Mouse (Mus musculus) lung, embryonic 16.5 days (tissue): ENCODE results near the gene Myocd. TPM values are rescaled to one million over a fixed set of nuclear protein-coding genes. Genes with fewer than 3 reads are reported as not detected.

Experiments
- ATAC-seq: fragments of 200-750 bp; cut with Nextera tagmentation; 2 replicates; pipeline ENCODE4 v1.8.0; 2017; ENCODE audit warnings: low read depth, mild to moderate bottlenecking, moderate library complexity
- H3K27ac ChIP-seq: fragments of 300-500 bp; sonication (generic); 2 replicates; pipeline ENCODE4 v1.5.1; 2014; ENCODE audit warnings: mild to moderate bottlenecking, control low read depth, low read length
- H3K27me3 ChIP-seq: fragments of 300-500 bp; sonication (generic); 2 replicates; pipeline ENCODE4 v1.6.1; 2014; ENCODE audit warnings: low read depth, low read length, mixed read lengths; ENCODE audit not compliant: control insufficient read depth, insufficient read depth
- H3K36me3 ChIP-seq: fragments of 300-500 bp; sonication (generic); 2 replicates; pipeline ENCODE4 v1.6.1; 2014; ENCODE audit warnings: low read length; ENCODE audit not compliant: control insufficient read depth, insufficient read depth
- H3K4me1 ChIP-seq: fragments of 300-500 bp; sonication (generic); replicated peaks from 2 replicates; pipeline ENCODE4 v1.6.1; 2014; ENCODE audit warnings: low read length, mixed read lengths; ENCODE audit not compliant: control insufficient read depth, insufficient read depth
- H3K4me2 ChIP-seq: fragments of 300-500 bp; sonication (generic); 2 replicates; pipeline ENCODE4 v1.6.1; 2014; ENCODE audit warnings: low read depth, low read length, control low read depth
- H3K4me3 ChIP-seq: fragments of 300-500 bp; sonication (generic); 2 replicates; pipeline ENCODE4 v1.5.1; 2014; ENCODE audit warnings: mild to moderate bottlenecking, low read length, control low read depth
- H3K9ac ChIP-seq: fragments of 300-500 bp; sonication (generic); 2 replicates; pipeline ENCODE4 v1.6.1; 2014; ENCODE audit warnings: low read length, control low read depth
- H3K9me3 ChIP-seq: fragments of 300-500 bp; sonication (generic); 2 replicates; pipeline ENCODE4 v1.6.1; 2016; ENCODE audit warnings: low read length; ENCODE audit not compliant: control insufficient read depth
- WGBS: fragments of 180-500 bp; shearing (Covaris S2); extraction: QIAGEN DNeasy Blood & Tissue Kit; methylation state at CpG from one replicate; pipeline ENCODE4 v1.1.7; 2014; 5-methylcytosine and 5-hydroxymethylcytosine counted together
- polyA plus RNA-seq: library from polyadenylated mRNA; unstranded; fragments of >200 nt; fragmentation: Nextera tagmentation; extraction: Ambion mirVana; gene quantifications from 2 replicates; pipeline ENCODE4 v1.2.1, GENCODE M21; 2015

Gene Myocd
- polyA plus RNA-seq, 1 experiment from 2014 or later: 12.9 TPM

- Histone ChIP-seq H3K4me1 (no peaks in the 10 kb centered on the region), H3K9me3 (no peaks in the 10 kb centered on the region), H3K4me3 (no peak overlapping the region), H3K36me3 (no peaks in the 10 kb centered on the region), H3K27me3 (no peaks in the 10 kb centered on the region), H3K27ac (no peak overlapping the region), H3K9ac (no peak overlapping the region), H3K4me2 (no peak overlapping the region)
- WGBS: 58% methylated on average over 6 of the region's 6 CpGs
- ATAC-seq: no peak
Measured at GRCm38 (mm10) chr11:65263466-65263865, 6.3 kb downstream of the Myocd start.

- WGBS: 88% methylated on average over 4 of the region's 4 CpGs
- no peaks in the 10 kb centered on the region for H3K9me3 ChIP-seq
- peaks cover 13% of the 10 kb centered on the region for H3K4me1 ChIP-seq
- H3K4me2 ChIP-seq: no peak overlapping the region
- H3K27ac ChIP-seq: no peak overlapping the region
- H3K9ac ChIP-seq: no peak overlapping the region
- no peak for ATAC-seq
- no peaks in the 10 kb centered on the region; the same call in 1 of the 2 replicates for H3K27me3 ChIP-seq
- H3K4me3 ChIP-seq: no peak overlapping the region
- H3K36me3 ChIP-seq: no peaks in the 10 kb centered on the region
Measured at GRCm38 (mm10) chr11:65258997-65259396, 10.8 kb downstream of the Myocd start.

GRCm38 (mm10) chr11:65256143-65256542 is 13.6 kb downstream of the Myocd start:
- H3K27me3 ChIP-seq: no peaks in the 10 kb centered on the region; the same call in 1 of the 2 replicates
- H3K4me1 ChIP-seq: peaks cover 13% of the 10 kb centered on the region
- 43% methylated on average over 11 of the region's 11 CpGs for WGBS
- no peaks in the 10 kb centered on the region for H3K36me3 ChIP-seq
- peak overlapping the region; percentile 18; the same call in 1 of the 2 replicates for H3K4me2 ChIP-seq
- H3K9ac ChIP-seq: no peak overlapping the region
- H3K4me3 ChIP-seq: no peak overlapping the region
- H3K27ac ChIP-seq: no peak overlapping the region
- peak; percentile 47; the same call in 1 of the 2 replicates for ATAC-seq
- H3K9me3 ChIP-seq: no peaks in the 10 kb centered on the region

GRCm38 (mm10) chr11:65255564-65255963 is 14.2 kb downstream of the Myocd start:
- ATAC-seq: no peak
- 37% methylated on average over 6 of the region's 6 CpGs for WGBS

GRCm38 (mm10) chr11:65250366-65250765 is 19.4 kb downstream of the Myocd start:
- Histone ChIP-seq H3K9me3 (no peaks in the 10 kb centered on the region), H3K27ac (no peak overlapping the region), H3K9ac (no peak overlapping the region), H3K27me3 (no peaks in the 10 kb centered on the region), H3K36me3 (no peaks in the 10 kb centered on the region), H3K4me3 (no peak overlapping the region), H3K4me2 (no peak overlapping the region), H3K4me1 (peaks cover 3% of the 10 kb centered on the region; the same call in 1 of the 2 replicates)
- ATAC-seq: no peak
- 87% methylated on average over 4 of the region's 4 CpGs for WGBS

More at GRCm38 (mm10) chr11:65255564-65255963, 14.2 kb downstream of the Myocd start:
- peaks cover 13% of the 10 kb centered on the region for H3K4me1 ChIP-seq
- H3K36me3 ChIP-seq: no peaks in the 10 kb centered on the region
- H3K4me2 ChIP-seq: peak overlapping the region; percentile 18; the same call in 1 of the 2 replicates
- no peaks in the 10 kb centered on the region; the same call in 1 of the 2 replicates for H3K27me3 ChIP-seq
- no peak overlapping the region for H3K27ac ChIP-seq
- H3K9ac ChIP-seq: no peak overlapping the region
- H3K9me3 ChIP-seq: no peaks in the 10 kb centered on the region
- H3K4me3 ChIP-seq: no peak overlapping the region

GRCm38 (mm10) chr11:65246301-65247054 is 23.3 kb downstream of the Myocd start:
- 74% methylated on average over 8 of the region's 8 CpGs for WGBS
- no peak overlapping the region for H3K4me3 ChIP-seq
- no peak overlapping the region for H3K27ac ChIP-seq
- no peaks in the 10 kb centered on the region for H3K36me3 ChIP-seq
- H3K4me1 ChIP-seq: no peaks in the 10 kb centered on the region
- no peak overlapping the region for H3K9ac ChIP-seq
- no peaks in the 10 kb centered on the region for H3K9me3 ChIP-seq
- no peaks in the 10 kb centered on the region for H3K27me3 ChIP-seq
- H3K4me2 ChIP-seq: no peak overlapping the region
- no peak for ATAC-seq

GRCm38 (mm10) chr11:65243593-65243992 is 26.2 kb downstream of the Myocd start:
- H3K9me3 ChIP-seq: no peaks in the 10 kb centered on the region
- 61% methylated on average over 3 of the region's 3 CpGs for WGBS
- H3K27me3 ChIP-seq: no peaks in the 10 kb centered on the region
- no peaks in the 10 kb centered on the region for H3K36me3 ChIP-seq
- no peaks in the 10 kb centered on the region for H3K4me1 ChIP-seq
- ATAC-seq: no peak
- no peak overlapping the region for H3K27ac ChIP-seq
- H3K4me2 ChIP-seq: no peak overlapping the region
- no peak overlapping the region for H3K9ac ChIP-seq
- H3K4me3 ChIP-seq: no peak overlapping the region

GRCm38 (mm10) chr11:65240521-65240920 is 29.3 kb downstream of the Myocd start:
- no peak for ATAC-seq
- Histone ChIP-seq H3K9ac (no peak overlapping the region), H3K4me1 (no peaks in the 10 kb centered on the region), H3K4me2 (no peak overlapping the region), H3K27me3 (no peaks in the 10 kb centered on the region), H3K27ac (no peak overlapping the region), H3K4me3 (no peak overlapping the region), H3K36me3 (no peaks in the 10 kb centered on the region), H3K9me3 (no peaks in the 10 kb centered on the region)
- WGBS: 51% methylated on average over 7 of the region's 7 CpGs

- no peaks in the 10 kb centered on the region for H3K9me3 ChIP-seq
- no peaks in the 10 kb centered on the region for H3K27me3 ChIP-seq
- 65% methylated on average over 3 of the region's 3 CpGs for WGBS
- no peaks in the 10 kb centered on the region for H3K36me3 ChIP-seq
- H3K9ac ChIP-seq: no peak overlapping the region
- no peak overlapping the region for H3K4me2 ChIP-seq
- no peak for ATAC-seq
- H3K27ac ChIP-seq: no peak overlapping the region
- no peaks in the 10 kb centered on the region for H3K4me1 ChIP-seq
- no peak overlapping the region for H3K4me3 ChIP-seq
Measured at GRCm38 (mm10) chr11:65237896-65238295, 31.9 kb downstream of the Myocd start.
